Mouse (Mus musculus) fibroblast of lung, adult 2 months (primary cell): ENCODE measurements around the gene Wdr60.
"Not testable (repeated sequence)": the region's sequence is repeated elsewhere in the genome, so short reads cannot be mapped to it uniquely, and the experiment has no call there.

Experiments
- DNase-seq: peaks from one replicate; pipeline ENCODE4 v3.0.0-alpha.2; 2011; ENCODE audit warnings: low read depth

Wdr60 gene

GRCm38 (mm10) chr12:116262555-116263341 lies at the start of gene Wdr60:
Wdr60 (minus strand) TSS chr12:116263022.
- no peak for DNase-seq

DNA sequence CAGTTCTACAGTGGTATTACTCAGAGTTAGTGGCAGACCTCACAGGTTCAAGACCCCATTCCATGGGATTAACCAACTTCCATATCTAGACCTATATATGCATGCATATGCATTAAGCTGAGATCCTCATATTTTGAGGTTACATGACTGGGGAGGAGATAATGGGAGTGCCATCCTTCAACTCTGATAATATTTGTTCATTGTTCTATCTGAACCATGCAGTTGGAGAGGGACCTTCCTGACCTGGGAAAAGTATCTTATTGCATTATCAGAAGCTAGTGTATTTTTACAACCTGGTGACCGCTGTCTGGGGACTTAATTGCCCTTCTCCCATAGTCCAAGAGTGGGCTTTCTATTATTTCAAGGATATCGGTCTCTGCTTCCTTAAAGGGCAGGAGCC lies 45.8 kb upstream of the Wdr60 start:
- no peak for DNase-seq

- no peak for DNase-seq
Observed at GRCm38 (mm10) chr12:116307870-116308269, 45.0 kb upstream of the Wdr60 start.

GRCm38 (mm10) chr12:116306042-116306441 lies 43.2 kb upstream of the Wdr60 start:
- no peak for DNase-seq

- DNase-seq, result no peak
Observed at GRCm38 (mm10) chr12:116302181-116302580, 39.4 kb upstream of the Wdr60 start.

DNA sequence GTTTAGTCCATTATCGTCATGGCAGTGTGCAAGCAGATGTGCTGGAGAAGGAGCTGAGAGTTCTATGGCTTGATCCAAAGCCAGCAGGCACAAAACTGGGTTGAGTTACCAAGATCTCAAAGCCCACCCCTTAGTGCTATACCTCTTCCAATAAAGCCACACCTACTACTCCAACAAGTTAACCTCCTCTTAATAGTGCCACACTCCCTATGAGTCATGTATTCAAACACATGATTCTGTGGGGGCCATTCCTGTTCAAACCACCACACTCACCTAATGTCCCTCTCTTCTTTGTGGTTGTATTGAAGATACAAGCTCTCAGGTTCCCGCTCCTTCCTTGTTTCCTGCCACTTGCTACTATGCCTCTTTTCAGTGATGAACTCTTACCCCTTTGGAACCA lies 37.1 kb upstream of the Wdr60 start:
- no peak for DNase-seq

- DNase-seq, result no peak
Observed at GRCm38 (mm10) chr12:116293599-116294292, 30.9 kb upstream of the Wdr60 start.

DNA sequence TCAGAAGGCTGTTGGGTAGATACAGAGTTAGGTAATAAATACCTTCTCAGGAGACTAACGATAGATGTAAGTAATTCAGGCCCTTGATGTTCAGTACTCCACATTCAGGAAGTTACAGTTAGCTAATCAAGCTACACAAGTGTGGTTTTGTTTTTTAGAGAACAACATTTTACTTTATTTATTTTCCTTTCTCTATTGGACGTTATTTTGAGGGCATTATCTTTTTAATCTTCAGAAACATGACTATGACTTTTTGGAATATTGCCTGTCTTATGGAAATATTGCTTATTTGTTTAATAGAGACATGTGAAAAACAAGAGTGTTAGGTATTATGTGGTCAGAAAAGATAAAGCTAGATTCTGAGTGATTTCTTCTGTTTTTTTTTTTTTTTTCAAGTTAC lies 30.4 kb upstream of the Wdr60 start:
- no peak for DNase-seq

- DNase-seq, result no peak
Observed at GRCm38 (mm10) chr12:116283511-116283910, 20.7 kb upstream of the Wdr60 start.

DNA sequence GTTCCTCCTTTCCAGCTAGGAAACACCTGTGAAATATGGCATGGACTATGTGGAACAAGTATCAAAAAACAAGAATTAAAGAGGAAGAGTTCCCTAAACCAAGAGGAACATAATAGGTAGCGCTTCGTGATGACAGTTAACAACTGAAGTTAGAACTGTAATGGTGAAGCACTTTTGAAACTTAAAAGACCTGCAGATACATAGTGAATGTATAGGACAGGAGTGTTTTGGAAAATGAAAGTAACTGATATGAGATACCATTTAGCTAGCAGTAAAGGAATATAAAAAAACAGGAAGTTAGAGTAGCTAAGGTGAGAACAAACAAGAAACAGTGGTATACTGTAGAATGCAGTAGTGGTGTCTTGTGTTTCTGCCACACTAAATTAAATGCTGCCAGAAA lies 20.0 kb upstream of the Wdr60 start:
- DNase-seq, result no peak

DNA sequence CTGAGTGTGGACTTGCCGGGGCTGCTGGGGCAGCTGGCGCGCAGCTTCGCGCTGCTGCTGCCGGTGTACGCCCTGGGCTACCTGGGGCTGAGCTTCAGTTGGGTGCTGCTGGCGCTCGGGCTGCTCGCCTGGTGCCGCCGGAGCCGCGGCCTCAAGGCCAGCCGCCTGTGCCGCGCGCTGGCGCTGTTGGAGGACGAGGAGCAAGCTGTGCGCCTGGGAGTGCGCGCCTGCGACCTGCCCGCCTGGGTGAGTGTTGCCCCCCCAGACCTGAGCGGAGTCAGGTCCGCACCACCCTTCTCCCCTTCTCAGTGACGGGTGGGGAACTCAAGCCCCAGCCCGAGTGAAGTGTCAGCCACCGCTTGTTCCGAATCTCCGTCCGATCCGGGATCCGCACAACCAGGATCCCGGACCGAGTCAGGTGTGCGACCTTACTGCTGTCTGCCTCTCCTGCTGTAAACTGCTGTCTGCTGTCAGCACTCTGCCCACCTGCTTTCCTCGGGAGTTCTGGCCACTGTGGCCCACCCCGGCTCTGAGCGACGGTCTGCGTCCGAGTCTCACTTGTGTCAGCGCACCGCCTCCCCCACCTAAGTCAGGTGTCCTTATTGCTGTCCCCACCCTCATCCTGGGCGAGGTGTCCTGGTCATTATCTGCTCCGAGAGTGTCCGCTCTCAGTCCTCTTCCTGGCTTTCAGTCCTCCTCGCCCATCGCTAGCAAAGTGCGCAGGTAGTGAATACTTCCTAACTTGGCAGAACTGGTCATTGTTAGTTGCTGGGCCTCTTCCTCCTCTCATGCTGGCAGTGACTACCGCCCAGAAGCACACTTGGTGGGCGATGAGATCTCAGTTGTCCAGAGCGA lies 18.8 kb upstream of the Wdr60 start:
- DNase-seq, result no peak

DNA sequence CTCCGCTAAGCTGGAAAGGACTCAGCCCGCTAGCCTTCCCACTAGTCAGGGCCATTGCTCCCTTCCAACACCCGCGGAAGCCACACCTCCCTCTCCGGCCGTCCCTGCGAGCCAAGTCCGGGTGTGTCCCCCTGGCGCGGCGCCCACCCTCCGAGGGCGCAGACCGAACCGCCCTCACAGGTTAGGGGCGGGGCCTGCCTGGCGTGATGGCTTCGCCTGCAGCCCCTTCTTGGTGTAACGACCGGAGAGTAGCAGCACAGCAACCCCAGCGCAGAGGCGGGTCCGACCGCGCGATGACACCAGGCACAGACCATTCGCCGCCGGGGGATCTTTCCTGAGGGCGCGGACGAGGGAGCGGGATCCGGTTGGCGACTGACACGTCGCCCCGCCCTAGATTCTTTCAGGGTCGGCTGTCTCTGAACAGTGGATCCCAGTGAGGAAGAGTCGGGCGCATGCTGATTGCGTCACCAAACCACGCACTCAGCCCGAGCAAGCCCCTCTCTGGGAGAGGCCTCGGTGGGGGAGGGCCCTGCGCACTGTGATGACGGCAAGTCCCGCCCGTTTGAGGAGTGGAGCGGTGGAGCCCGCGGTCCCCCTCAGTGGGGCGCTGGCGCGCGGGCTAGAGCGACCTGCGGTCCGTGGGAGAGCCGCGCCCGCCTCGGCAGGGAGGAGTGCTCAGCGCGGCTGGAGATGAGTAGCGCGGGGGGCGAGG lies 18.0 kb upstream of the Wdr60 start, which contains the start of gene Esyt2:
Gene Esyt2 (plus strand): TSS at position 544 of the 712 bp plus-strand sequence.
- DNase-seq, result peak; percentile 98

- no peak for DNase-seq
Observed at GRCm38 (mm10) chr12:116280149-116280652, 17.4 kb upstream of the Wdr60 start.

GRCm38 (mm10) chr12:116279181-116279580 lies 16.4 kb upstream of the Wdr60 start:
- DNase-seq, result no peak

GRCm38 (mm10) chr12:116278541-116278940 lies 15.7 kb upstream of the Wdr60 start:
- DNase-seq, result no peak

- no peak for DNase-seq
Observed at GRCm38 (mm10) chr12:116276961-116277360, 14.1 kb upstream of the Wdr60 start.

DNA sequence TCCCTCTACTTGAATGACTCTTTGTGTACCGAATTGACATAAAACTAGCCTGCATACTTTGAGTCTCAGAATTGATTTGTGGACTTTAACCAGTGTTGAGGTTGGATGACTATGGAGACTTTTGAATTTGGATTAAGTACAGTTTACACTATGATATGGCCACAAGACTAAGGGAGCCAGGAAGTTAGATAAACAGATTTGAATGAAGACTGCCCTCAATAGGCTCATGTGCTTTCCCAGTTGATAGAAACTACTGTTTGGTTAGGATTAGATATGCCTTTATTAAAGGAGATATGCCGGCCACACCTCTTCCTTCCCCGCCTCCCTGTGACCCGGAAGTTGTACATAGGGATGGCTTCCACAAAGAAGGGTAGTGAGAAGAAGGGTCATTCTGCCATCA lies 12.8 kb upstream of the Wdr60 start:
- DNase-seq, result no peak

DNA sequence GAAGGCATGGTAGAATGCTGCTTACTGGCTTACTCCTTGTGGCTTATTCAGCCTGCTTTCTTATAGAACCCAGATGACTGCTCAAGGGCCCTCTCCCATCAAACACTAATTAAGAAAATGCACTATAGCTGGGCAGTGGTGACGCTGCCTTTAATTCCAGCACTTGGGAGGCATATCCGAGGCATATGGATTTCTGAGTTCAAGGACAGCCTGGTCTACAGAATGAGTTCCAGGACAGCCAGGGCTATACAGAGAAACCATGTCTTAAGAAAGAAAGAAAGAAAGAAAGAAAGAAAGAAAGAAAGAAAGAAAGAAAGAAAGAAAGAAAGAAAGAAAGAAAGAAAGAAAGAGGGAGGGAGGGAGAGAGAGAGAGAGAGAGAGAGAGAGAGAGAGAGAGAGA lies 12.3 kb upstream of the Wdr60 start, which contains the start of gene Gm11027:
Gene Gm11027 (plus strand): TSS at position 301 of the 400 bp plus-strand sequence.
- DNase-seq, result not testable (repeated sequence)

GRCm38 (mm10) chr12:116273733-116274132 lies 10.9 kb upstream of the Wdr60 start:
- DNase-seq, result no peak

DNA sequence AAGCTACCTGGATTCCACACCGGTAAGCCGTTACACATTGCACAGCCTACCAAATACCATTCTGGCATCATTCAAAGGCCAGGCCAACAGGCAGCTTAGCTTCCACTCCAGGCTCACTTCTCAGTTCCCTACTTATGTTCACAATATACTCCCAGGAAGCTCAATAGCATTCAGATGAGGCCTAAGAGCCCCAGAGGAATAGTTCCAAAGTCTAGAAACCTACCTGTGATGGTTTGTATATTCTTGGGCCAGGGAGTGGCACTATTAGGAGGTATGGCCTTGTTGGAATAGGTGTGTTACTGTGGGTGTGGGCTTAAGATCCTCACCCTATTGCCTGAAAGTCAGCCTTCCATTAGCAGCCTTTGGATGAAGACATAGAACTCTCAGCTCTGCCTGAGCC lies 8.2 kb upstream of the Wdr60 start:
- no peak for DNase-seq

GRCm38 (mm10) chr12:116270538-116270937 lies 7.7 kb upstream of the Wdr60 start:
- DNase-seq, result no peak

DNA sequence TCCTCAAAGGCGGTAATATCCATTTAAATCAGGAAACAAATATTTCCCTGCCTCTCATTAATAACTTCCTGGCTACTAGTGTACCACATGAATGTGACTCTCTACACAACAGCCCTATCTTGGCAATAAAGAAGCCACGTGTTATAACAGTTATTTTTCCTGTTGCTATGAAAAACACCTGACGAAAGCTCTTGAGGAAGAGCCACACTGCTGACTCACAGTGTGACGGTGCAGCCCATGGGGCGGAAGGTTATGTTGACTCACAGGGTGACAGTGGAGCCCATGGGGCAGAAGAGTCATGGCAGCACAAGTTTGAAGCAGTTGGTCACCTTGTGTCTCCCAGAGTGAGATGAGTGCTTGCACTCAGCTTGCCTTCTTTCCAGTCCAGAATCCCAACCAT lies 6.6 kb upstream of the Wdr60 start:
- no peak for DNase-seq
